Mouse (Mus musculus) heart, embryonic 14.5 days (tissue): ENCODE measurements around the gene Agap2. TPM values are rescaled to one million over a fixed set of nuclear protein-coding genes. Genes with fewer than 3 reads are reported as not detected.

Experiments used
- ATAC-seq: fragments of 200-750 bp; cut with Nextera tagmentation; 2 replicates; pipeline ENCODE4 v1.8.0; 2017; ENCODE audit warnings: low read depth, moderate TSS enrichment; ENCODE audit not compliant: insufficient number of reproducible peaks, insufficient read depth, low FRiP score
- H3K27ac ChIP-seq, 2 experiments: fragments of 200-500 bp in 1 of 2; fragments of 300-500 bp in 1 of 2; sonication (generic) in 1 of 2; replicated peaks in 1 of 2; 2 replicates each; pipeline ENCODE4 v1.5.1; 2012 to 2014; ENCODE audit warnings: low read depth in 2 of 2, low read length in 2 of 2, control low read depth in 1 of 2, mild to moderate bottlenecking in 1 of 2, mixed read lengths in 1 of 2; ENCODE audit not compliant: control insufficient read depth in 1 of 2, insufficient read depth in 1 of 2
- H3K27me3 ChIP-seq: fragments of 300-500 bp; sonication (generic); 2 replicates; pipeline ENCODE4 v1.6.1; 2014; ENCODE audit warnings: mild to moderate bottlenecking, low read length, control low read depth; ENCODE audit not compliant: control insufficient read depth, insufficient read depth
- H3K36me3 ChIP-seq: fragments of 300-500 bp; sonication (generic); 2 replicates; pipeline ENCODE4 v1.6.1; 2014; ENCODE audit warnings: mild to moderate bottlenecking, control low read depth, low read length, mixed read lengths; ENCODE audit not compliant: control insufficient read depth, insufficient read depth
- H3K4me1 ChIP-seq, 2 experiments: fragments of 200-500 bp in 1 of 2; fragments of 300-500 bp in 1 of 2; sonication (generic) in 1 of 2; 2 replicates each; pipeline ENCODE4 v1.6.1; 2012 to 2014; ENCODE audit warnings: low read length in 2 of 2, control low read depth in 1 of 2, mixed read lengths in 1 of 2; ENCODE audit not compliant: control insufficient read depth in 2 of 2, insufficient read depth in 2 of 2
- H3K4me2 ChIP-seq: fragments of 300-500 bp; sonication (generic); 2 replicates; pipeline ENCODE4 v1.6.1; 2014; ENCODE audit warnings: mild to moderate bottlenecking, low read length
- H3K4me3 ChIP-seq, 2 experiments: fragments of 200-500 bp in 1 of 2; fragments of 300-500 bp in 1 of 2; sonication (generic) in 1 of 2; 2 replicates each; pipeline ENCODE4 v1.5.1; 2012 to 2014; ENCODE audit warnings: low read length in 2 of 2, mild to moderate bottlenecking in 2 of 2, control low read depth in 1 of 2, low read depth in 1 of 2, moderate library complexity in 1 of 2; ENCODE audit not compliant: control insufficient read depth in 1 of 2, insufficient read depth in 1 of 2
- H3K9ac ChIP-seq: fragments of 300-500 bp; sonication (generic); 2 replicates; pipeline ENCODE4 v1.6.1; 2014; ENCODE audit warnings: mild to moderate bottlenecking, low read length
- H3K9me3 ChIP-seq: fragments of 300-500 bp; sonication (generic); 2 replicates; pipeline ENCODE4 v1.6.1; 2016; ENCODE audit warnings: low read length, control low read depth; ENCODE audit not compliant: control insufficient read depth
- WGBS: fragments of 180-500 bp; shearing (Covaris S2); extraction: QIAGEN DNeasy Blood & Tissue Kit; methylation state at CpG from one replicate; pipeline ENCODE4 v1.1.7; 2014; 5-methylcytosine and 5-hydroxymethylcytosine counted together
- polyA plus RNA-seq: library from polyadenylated mRNA; unstranded; fragments of >200 nt; fragmentation: Nextera tagmentation; extraction: Ambion mirVana; gene quantifications from 2 replicates; pipeline ENCODE4 v1.2.1, GENCODE M21; 2014

The Agap2 gene
- polyA plus RNA-seq, 1 experiment from 2014 or later, result 0.27 TPM

DNA sequence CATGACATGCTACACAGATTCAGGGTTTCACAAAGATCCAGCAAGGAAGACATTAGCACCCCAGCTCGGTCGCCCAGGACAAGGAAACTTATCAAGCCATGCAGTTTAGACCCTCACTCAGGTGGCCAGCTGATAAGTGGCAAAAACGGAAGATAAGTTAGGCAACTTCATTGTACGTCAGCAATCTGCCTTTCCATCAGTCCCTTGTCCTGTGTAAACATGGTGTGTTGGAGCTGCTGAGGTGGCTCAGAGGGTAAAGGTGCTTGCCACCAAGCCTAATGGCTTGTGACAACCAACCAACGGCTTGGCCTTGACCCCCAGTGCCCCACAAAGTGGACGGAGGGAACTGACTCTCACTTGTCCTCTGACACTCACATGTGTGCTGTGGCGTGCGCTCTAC is 25.3 kb downstream of the Agap2 start:
- H3K27ac ChIP-seq, result no peak overlapping the region
- ATAC-seq, result no peak
- H3K9me3 ChIP-seq, result no peaks in the 10 kb centered on the region
- H3K4me2 ChIP-seq, result no peak overlapping the region
- peaks cover 34% of the 10 kb centered on the region for H3K36me3 ChIP-seq
- no peak overlapping the region for H3K9ac ChIP-seq
- H3K27me3 ChIP-seq, result no peaks in the 10 kb centered on the region
- H3K4me1 ChIP-seq, result no peaks in the 10 kb centered on the region
- no peak overlapping the region for H3K4me3 ChIP-seq
- 70% methylated on average over 8 of the region's 8 CpGs for WGBS

DNA sequence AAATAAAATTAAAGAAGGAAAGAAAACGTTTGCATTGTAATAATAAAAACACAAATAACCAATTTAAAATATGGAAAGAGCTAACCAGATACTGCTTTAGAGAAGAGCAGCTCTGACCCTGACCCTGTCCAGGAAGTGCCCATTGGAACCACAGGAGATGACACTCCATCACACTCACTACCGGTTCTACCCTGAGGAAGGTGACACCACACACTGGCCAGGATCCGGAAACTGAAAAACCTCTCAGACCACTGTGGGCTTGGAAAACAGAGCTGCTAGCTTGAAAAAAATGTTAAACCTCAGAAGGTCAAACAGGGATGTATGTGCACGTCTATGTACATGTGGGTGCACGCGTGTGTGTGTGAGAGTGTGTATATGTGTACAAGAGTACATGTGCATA is 26.1 kb downstream of the Agap2 start:
- no peak overlapping the region for H3K9ac ChIP-seq
- no peak overlapping the region for H3K27ac ChIP-seq
- no peaks in the 10 kb centered on the region for H3K9me3 ChIP-seq
- WGBS, result 76% methylated on average over 6 of the region's 6 CpGs
- H3K4me3 ChIP-seq, result no peak overlapping the region
- H3K4me1 ChIP-seq, result no peaks in the 10 kb centered on the region
- no peak for ATAC-seq
- H3K27me3 ChIP-seq, result no peaks in the 10 kb centered on the region
- no peak overlapping the region for H3K4me2 ChIP-seq
- peaks cover 36% of the 10 kb centered on the region for H3K36me3 ChIP-seq

DNA sequence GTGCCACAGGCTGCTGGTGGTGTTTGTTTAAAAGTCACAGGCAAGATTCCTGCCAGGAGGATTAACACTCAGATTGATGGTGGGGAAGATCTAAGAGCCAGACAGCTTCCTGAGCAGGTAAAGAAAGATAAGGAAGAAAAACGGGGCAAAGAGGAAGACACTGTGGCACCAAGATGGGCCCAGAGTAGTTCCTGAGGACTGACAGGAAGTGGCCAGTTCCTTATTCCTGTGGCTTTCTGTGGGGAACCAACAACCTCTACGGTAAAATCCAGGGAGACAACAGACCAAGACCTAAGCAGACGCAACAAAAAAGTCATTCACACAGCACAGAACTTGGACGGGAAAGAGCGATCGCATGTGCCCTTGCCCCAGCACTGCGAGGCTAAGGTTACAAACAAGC is 28.5 kb downstream of the Agap2 start:
- 71% methylated on average over 7 of the region's 7 CpGs for WGBS
- no peak overlapping the region for H3K9ac ChIP-seq
- no peaks in the 10 kb centered on the region for H3K9me3 ChIP-seq
- no peak overlapping the region for H3K4me2 ChIP-seq
- H3K36me3 ChIP-seq, result peaks cover 28% of the 10 kb centered on the region
- H3K4me3 ChIP-seq, result no peak overlapping the region
- H3K27me3 ChIP-seq, result no peaks in the 10 kb centered on the region
- no peaks in the 10 kb centered on the region for H3K4me1 ChIP-seq
- H3K27ac ChIP-seq, result no peak overlapping the region
- ATAC-seq, result no peak

DNA sequence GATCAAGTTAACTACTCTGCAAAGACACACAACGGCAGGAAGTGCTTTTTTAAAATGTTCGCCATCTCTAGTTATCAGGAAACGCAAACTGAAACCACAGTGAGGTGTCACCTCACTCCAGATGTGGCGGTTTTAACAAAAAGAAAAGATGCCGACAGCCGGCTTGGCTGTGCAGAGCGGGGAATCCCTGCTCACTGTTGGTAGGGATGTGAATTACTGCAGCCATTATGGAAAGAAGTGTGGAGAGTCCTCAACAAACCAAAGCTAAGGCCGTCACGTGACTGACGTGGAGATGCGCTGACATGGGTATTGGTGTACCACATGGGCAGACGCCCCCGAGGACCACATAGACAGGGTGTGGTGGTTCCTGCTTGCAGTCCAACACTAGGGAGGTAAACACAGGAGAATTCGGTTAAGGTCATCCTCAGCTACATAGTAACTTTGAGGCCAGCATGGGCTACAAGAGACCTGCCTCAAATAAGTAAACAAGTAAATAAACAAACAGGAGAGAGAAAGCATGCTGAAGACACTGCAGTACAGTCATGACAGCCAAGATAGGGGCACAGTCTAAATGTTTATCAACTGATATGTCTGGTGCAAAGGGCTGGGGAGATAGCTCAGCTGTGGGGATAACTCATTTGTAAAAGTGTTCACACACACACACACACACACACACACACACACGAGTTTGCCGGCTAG is 32.6 kb downstream of the Agap2 start:
- Histone ChIP-seq H3K4me2 (no peak overlapping the region), H3K9me3 (no peaks in the 10 kb centered on the region), H3K4me1 (no peaks in the 10 kb centered on the region), H3K27me3 (no peaks in the 10 kb centered on the region), H3K36me3 (peaks cover 20% of the 10 kb centered on the region), H3K27ac (no peak overlapping the region), H3K4me3 (no peak overlapping the region), H3K9ac (no peak overlapping the region)
- ATAC-seq, result no peak
- WGBS, result 85% methylated on average over 16 of the region's 16 CpGs

DNA sequence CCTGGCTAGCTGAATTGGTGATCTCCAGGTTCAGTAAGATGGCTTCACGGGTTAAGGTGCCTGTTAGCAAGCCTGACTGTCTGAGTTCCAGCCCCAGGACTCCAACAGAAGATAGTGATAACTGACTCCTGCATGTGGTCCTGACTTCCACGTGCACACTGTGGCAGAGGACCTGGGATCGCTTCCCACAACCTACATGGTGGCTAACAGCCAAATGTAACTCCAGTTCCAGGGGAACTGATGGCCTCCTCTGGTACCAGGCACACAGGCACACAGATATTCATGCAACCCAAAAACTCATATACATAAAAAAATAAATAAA is 33.1 kb downstream of the Agap2 start:
- H3K36me3 ChIP-seq, result peaks cover 25% of the 10 kb centered on the region
- no peaks in the 10 kb centered on the region for H3K27me3 ChIP-seq
- no peak overlapping the region for H3K4me2 ChIP-seq
- no peaks in the 10 kb centered on the region for H3K4me1 ChIP-seq
- no peak overlapping the region for H3K27ac ChIP-seq
- no peak for ATAC-seq
- no peaks in the 10 kb centered on the region for H3K9me3 ChIP-seq
- WGBS, result 70% methylated on average over 3 of the region's 3 CpGs
- no peak overlapping the region for H3K4me3 ChIP-seq
- H3K9ac ChIP-seq, result no peak overlapping the region

DNA sequence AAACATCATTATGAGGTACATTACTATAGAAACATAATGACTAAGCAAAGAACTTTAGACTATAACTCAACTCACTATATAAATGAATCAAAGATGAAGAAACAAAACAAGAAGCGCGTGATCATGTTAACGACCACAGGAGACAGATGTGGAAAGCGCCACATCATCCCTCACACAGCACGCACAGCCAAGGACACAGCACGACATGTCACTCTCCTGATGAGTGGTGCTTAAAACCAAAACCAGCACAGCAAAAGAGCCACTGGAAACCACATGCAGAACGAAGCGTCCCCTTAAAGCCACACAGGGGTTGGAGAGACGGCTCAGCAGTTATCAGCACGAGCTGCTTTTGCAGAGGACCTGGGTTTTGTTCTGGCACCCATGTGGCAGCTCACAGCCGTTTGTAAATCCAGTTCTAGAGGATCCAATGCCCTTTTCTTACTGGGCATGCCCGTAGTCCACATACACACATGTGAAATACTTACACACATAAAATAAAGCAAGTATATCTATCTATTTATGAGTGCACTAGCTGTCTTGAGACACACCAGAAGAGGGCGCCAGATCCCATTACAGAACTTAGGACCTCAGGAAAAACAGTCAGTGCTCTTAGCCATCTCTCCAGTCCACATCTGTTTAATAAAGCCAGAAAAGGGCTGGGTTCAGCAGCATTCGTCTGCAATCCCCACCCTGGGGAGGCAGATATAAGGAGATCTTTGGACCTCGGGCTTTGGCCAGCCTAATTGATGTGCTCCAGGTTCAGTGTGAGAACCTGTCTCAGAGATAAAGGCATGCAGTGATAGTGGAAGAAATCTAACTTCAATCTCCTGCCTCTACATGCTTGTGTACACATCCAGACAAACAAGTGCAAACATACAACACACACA is 36.2 kb downstream of the Agap2 start:
- Histone ChIP-seq H3K27ac (no peak overlapping the region), H3K4me1 (no peaks in the 10 kb centered on the region)
- WGBS, result 81% methylated on average over 15 of the region's 15 CpGs

DNA sequence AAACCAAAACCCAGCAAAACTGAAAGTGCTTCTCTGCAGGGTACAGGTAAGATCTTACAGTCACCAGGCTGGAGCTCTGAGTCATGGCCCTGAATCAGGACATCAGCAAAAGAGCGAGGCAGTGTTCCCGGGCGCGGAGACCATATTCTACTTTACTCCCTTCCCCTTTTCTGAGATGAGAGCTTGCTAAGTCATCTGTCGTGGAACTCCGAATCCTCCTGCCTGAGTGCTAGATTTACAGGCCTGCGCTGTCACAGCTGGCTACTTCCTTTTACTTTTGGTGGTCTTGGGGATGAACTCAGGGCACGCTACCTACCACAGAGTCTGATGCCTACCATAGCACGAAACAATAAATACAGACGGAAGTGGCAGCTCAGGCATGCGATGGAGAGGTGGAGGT is 39.3 kb downstream of the Agap2 start:
- H3K27ac ChIP-seq, result no peak overlapping the region
- H3K27me3 ChIP-seq, result no peaks in the 10 kb centered on the region
- H3K4me1 ChIP-seq, result no peaks in the 10 kb centered on the region
- H3K4me2 ChIP-seq, result no peak overlapping the region
- no peak for ATAC-seq
- 84% methylated on average over 11 of the region's 11 CpGs for WGBS
- H3K4me3 ChIP-seq, result no peak overlapping the region
- H3K9ac ChIP-seq, result no peak overlapping the region
- H3K9me3 ChIP-seq, result no peaks in the 10 kb centered on the region
- H3K36me3 ChIP-seq, result peaks cover 45% of the 10 kb centered on the region

More for the DNA sequence above, 36.2 kb downstream of the Agap2 start:
- no peak for ATAC-seq
- H3K27me3 ChIP-seq, result no peaks in the 10 kb centered on the region
- no peak overlapping the region for H3K9ac ChIP-seq
- H3K4me2 ChIP-seq, result no peak overlapping the region
- H3K9me3 ChIP-seq, result no peaks in the 10 kb centered on the region
- H3K4me3 ChIP-seq, result no peak overlapping the region
- peaks cover 28% of the 10 kb centered on the region for H3K36me3 ChIP-seq
